Mouse (Mus musculus) heart, postnatal 0 days (tissue): ENCODE measurements around the gene Bicd1.

Source experiments
- CTCF ChIP-seq: IDR thresholded peaks from 2 replicates; pipeline ENCODE4 v1.5.1; 2016; ENCODE audit warnings: antibody characterized with exemption, control low read depth, low read depth
- EP300 ChIP-seq: IDR thresholded peaks from 2 replicates; pipeline ENCODE4 v1.6.1; 2016; ENCODE audit warnings: antibody characterized with exemption, low read depth

DNA sequence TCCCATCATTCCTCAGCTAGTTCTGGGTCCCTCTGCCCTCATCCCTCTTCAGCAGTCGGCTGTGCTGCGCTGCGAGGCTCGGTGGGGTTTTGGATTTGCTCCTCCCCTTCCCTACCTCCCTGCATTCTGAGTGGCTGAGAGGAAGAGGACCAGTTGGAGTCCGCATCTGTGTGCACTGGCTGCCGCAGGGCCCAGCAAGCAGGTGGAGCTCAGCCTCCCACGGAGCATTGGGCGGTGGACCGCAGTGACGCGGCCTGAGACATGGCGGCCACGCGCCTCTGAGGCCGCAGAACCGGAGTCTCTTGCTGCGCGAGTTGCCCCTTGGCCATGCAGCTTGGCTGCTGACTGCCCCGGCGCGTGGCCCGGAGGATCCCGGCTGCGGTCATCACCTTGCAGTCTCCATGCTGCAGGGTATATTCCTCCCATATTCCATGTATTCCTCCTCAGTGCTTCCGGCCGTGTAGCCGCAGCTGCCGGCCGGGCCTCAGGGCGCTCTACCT, at the start of gene Bicd1:
- peak; percentile 17 for TF ChIP-seq CTCF
- no peak for TF ChIP-seq EP300
